Mouse (Mus musculus) heart, adult 2 months (tissue): ENCODE measurements around the gene Krcc1. TPM values are rescaled to one million over a fixed set of nuclear protein-coding genes. Genes with fewer than 3 reads are reported as not detected.
A peak's percentile ranks its signal among the peaks of the same experiment; 100 is the strongest.

ENCODE experiments used
- DNase-seq, 2 experiments: peaks; one replicate each; pipeline ENCODE4 v3.0.0; 2021
- H3K27ac ChIP-seq: fragments of 200-600 bp; 2 replicates; pipeline ENCODE4 v1.8.1; 2022
- H3K27me3 ChIP-seq: fragments of 200-500 bp; 2 replicates; pipeline ENCODE4 v1.6.1; 2012; ENCODE audit warnings: mild to moderate bottlenecking, low read length, inconsistent platforms, mixed read lengths; ENCODE audit not compliant: control insufficient read depth, insufficient read depth
- H3K36me3 ChIP-seq: fragments of 200-500 bp; 2 replicates; pipeline ENCODE4 v1.6.1; 2012; ENCODE audit warnings: low read length, inconsistent platforms; ENCODE audit not compliant: control insufficient read depth, insufficient read depth
- H3K4me1 ChIP-seq: fragments of 200-500 bp; 2 replicates; pipeline ENCODE4 v1.6.1; 2011; ENCODE audit warnings: low read length; ENCODE audit not compliant: control insufficient read depth, insufficient read depth
- H3K4me3 ChIP-seq: fragments of 200-600 bp; 2 replicates; pipeline ENCODE4 v1.8.1; 2022
- H3K79me2 ChIP-seq: fragments of 200-500 bp; replicated peaks from 2 replicates; pipeline ENCODE4 v1.6.1; 2012; ENCODE audit warnings: mild to moderate bottlenecking, inconsistent platforms, low read length, moderate library complexity, mixed read lengths; ENCODE audit not compliant: control insufficient read depth, insufficient read depth
- H3K9ac ChIP-seq: fragments of 200-500 bp; 2 replicates; pipeline ENCODE4 v1.6.1; 2012; ENCODE audit warnings: low read depth, mild to moderate bottlenecking, control low read depth, inconsistent platforms, low read length, mixed read lengths
- CTCF ChIP-seq: fragments of 200-600 bp; IDR thresholded peaks from 2 replicates; pipeline ENCODE4 v1.8.1; 2022; ENCODE audit warnings: antibody characterized with exemption, mild to moderate bottlenecking, moderate library complexity
- EP300 ChIP-seq: fragments of 200-500 bp; IDR thresholded peaks from 2 replicates; pipeline ENCODE4 v1.6.1; 2011; ENCODE audit warnings: low read depth, low read length, control low read depth; ENCODE audit not compliant: insufficient read depth
- POLR2A ChIP-seq: fragments of 200-500 bp; IDR thresholded peaks from 2 replicates; pipeline ENCODE4 v1.6.1; 2011; ENCODE audit warnings: mild to moderate bottlenecking, low read depth, low read length, control low read depth; ENCODE audit not compliant: insufficient read depth
- WGBS: fragments of 180-500 bp; shearing (Covaris S2); methylation state at CpG from one replicate; pipeline ENCODE4 v1.1.7; 2018; 5-methylcytosine and 5-hydroxymethylcytosine counted together
- intact Hi-C: fragments of 180-260 bp; cut with DNase I; formaldehyde crosslinking; loops from one replicate; pipeline ENCODE4 v1.15.1; 2025
- long read RNA-seq: library from polyadenylated mRNA; stranded (forward); transcript quantifications from one replicate; pipeline ENCODE4 v2.0.0, GENCODE M21; 2021
- polyA plus RNA-seq: library from polyadenylated mRNA; depleted of rRNA; stranded (reverse); fragments of >200 nt; gene quantifications from 2 replicates; pipeline ENCODE4 v1.2.3, GENCODE M21; 2012; rRNA removed
- total RNA-seq, 2 experiments: library from RNA; stranded (reverse); gene quantifications; 2 replicates each; pipeline ENCODE4 v1.2.3; 2021

Krcc1 gene
- total RNA-seq (10 to 100 TPM; 56.1 to 63.5 TPM), polyA plus RNA-seq (10.2 and 16.3 TPM in 2 replicates)
- long read RNA-seq, transcript Krcc1-203 (3 exons, 1,687 nt): major isoform, 35 of 44 reads
- long read RNA-seq, partial matches to known transcripts: 6 of 44 reads
- long read RNA-seq, other reads (novel, unspliced or antisense): 2 of 44 reads

GRCm38 (mm10) chr6:71271389-71272315 is at the start of gene Krcc1:
Gene Krcc1, plus strand, starts transcription at chr6:71271677.
- intact Hi-C loops: loop anchor here (2.0 to 10.0 kb wide), 5 partner anchors 107 to 361 kb away; partner anchors contain the start of genes Chmp3 and Kdm3a
- WGBS: under 1% methylated on average over 82 of the region's 84 CpGs
- no peaks in the 10 kb centered on the region for H3K27me3 ChIP-seq
- H3K27ac ChIP-seq: peak within 1 kb of the TSS; percentile 99
- DNase-seq: peak; percentile 98 to 99
- peaks cover 4% of the 10 kb centered on the region for H3K4me1 ChIP-seq
- H3K9ac ChIP-seq: peak within 1 kb of the TSS; percentile 89
- peaks cover 13% of the 10 kb centered on the region for H3K36me3 ChIP-seq
- 0 out of 2 replicates have a peak, but pooled peaks cover 2% of the 10 kb centered on the region for H3K79me2 ChIP-seq
- H3K4me3 ChIP-seq: peak within 1 kb of the TSS; percentile 71
- TF ChIP-seq EP300 (no peak), POLR2A (peak; percentile 87), CTCF (peak; percentile 31; the same call in 1 of the 2 replicates)

GRCm38 (mm10) chr6:71224184-71224943 is 47.1 kb upstream of the Krcc1 start:
- intact Hi-C loops: no loop called here
- H3K36me3 ChIP-seq: peaks cover 2% of the 10 kb centered on the region; the same call in 1 of the 2 replicates
- no peaks in the 10 kb centered on the region for H3K79me2 ChIP-seq
- no peak overlapping the region for H3K27ac ChIP-seq
- WGBS: 39% methylated on average over 3 of the region's 3 CpGs
- no peak overlapping the region for H3K4me3 ChIP-seq
- H3K9ac ChIP-seq: no peak overlapping the region
- H3K4me1 ChIP-seq: no peaks in the 10 kb centered on the region; the same call in none of the 2 replicates
- DNase-seq: no peak
- H3K27me3 ChIP-seq: no peaks in the 10 kb centered on the region
- TF ChIP-seq CTCF (no peak), EP300 (no peak), POLR2A (no peak)

DNA sequence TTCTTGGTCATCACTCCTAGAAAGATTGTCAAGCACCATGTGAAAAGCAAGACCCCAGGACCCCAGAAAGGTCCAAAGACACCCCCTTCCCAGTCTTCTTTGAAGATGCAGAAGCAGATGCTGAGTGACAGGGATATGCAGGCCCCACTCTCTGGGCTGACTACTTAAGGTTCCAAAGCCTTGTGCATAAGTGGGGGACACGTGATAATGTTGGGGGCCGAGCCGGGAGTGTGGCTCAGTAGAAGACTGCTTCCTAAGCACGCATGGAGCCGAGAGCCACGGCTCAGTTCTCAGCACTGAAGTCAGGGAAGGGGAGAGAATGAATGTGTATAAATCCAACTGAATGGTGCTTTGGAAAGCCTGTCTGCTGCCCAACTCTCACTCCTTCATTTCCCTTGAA is 44.9 kb upstream of the Krcc1 start:
- no peak for DNase-seq
- H3K4me1 ChIP-seq: no peaks in the 10 kb centered on the region; the same call in none of the 2 replicates
- 44% methylated on average over 6 of the region's 6 CpGs for WGBS
- TF ChIP-seq CTCF: no peak
- TF ChIP-seq POLR2A: no peak
- no peak for TF ChIP-seq EP300
- no peaks in the 10 kb centered on the region for H3K27me3 ChIP-seq
- H3K9ac ChIP-seq: no peak overlapping the region
- no peaks in the 10 kb centered on the region for H3K79me2 ChIP-seq
- no peak overlapping the region for H3K4me3 ChIP-seq
- intact Hi-C loops: no loop called here
- no peak overlapping the region for H3K27ac ChIP-seq
- H3K36me3 ChIP-seq: peaks cover 2% of the 10 kb centered on the region

DNA sequence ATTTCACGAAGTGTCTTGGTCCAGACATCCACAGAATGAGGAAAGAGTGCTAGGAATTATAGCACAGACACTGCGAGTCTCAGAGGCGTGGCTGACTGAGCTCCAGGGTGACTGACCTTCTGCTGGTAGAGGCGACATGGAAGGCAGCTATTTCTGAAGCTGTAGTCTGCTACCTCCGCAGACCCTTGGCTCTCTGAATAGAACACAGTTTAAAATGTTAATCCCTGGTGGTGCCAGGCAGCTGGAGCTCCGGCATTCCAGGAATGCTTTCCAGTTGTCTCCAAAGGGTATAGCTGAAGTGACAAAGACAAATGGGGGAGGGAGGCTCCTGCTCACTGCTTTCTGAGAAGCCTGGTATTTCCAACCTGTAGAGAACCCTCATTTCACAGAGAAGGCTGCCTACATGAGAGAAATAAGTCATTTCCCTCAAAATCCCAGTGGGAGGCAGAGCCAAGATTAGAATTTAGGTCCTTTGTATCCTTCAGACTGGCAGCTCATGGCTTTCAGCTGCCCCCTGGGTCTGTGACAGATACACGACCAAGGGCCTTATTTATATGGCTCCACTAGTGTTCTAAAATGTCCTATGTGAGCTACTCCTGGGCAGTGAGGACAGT is 44.2 kb upstream of the Krcc1 start:
- H3K9ac ChIP-seq: no peak overlapping the region

DNA sequence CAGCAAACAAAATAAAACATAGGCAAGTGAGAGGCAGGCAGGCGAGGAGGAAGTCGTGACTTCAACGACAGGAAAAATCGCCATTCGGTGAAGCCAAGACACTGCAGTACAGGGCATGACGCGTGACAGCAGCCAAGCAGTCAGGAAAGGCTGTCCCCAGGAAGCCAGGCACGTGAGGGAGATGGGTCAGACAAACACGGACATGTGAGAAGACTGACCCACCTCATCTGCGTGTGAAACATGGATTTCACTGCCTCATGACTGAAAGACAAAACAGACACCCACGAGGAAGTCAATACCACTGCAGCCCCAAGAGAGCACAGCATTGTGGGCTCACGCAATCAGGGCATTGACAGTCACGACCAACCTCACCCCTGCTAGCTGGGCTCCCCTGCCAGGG is 36.4 kb upstream of the Krcc1 start:
- Histone ChIP-seq H3K36me3 (peaks cover 3% of the 10 kb centered on the region; the same call in 1 of the 2 replicates), H3K27ac (no peak overlapping the region)

More for the DNA sequence above, 44.2 kb upstream of the Krcc1 start:
- H3K79me2 ChIP-seq: no peaks in the 10 kb centered on the region
- H3K4me3 ChIP-seq: no peak overlapping the region
- WGBS: 21% methylated on average over 7 of the region's 7 CpGs
- TF ChIP-seq EP300 (no peak), POLR2A (no peak), CTCF (no peak)
- peaks cover 2% of the 10 kb centered on the region for H3K36me3 ChIP-seq
- no peaks in the 10 kb centered on the region for H3K27me3 ChIP-seq
- H3K27ac ChIP-seq: peak overlapping the region; percentile 56
- no peaks in the 10 kb centered on the region; the same call in none of the 2 replicates for H3K4me1 ChIP-seq
- peak in 1 of 2 experiments; percentile 18 for DNase-seq
- intact Hi-C loops: no loop called here

More for the DNA sequence above, 36.4 kb upstream of the Krcc1 start:
- H3K4me1 ChIP-seq: peaks cover 2% of the 10 kb centered on the region; the same call in 1 of the 2 replicates
- no peaks in the 10 kb centered on the region for H3K79me2 ChIP-seq
- no peaks in the 10 kb centered on the region for H3K27me3 ChIP-seq
- TF ChIP-seq CTCF (no peak), EP300 (no peak), POLR2A (no peak)
- intact Hi-C loops: no loop called here
- no peak for DNase-seq
- 37% methylated on average over 13 of the region's 13 CpGs for WGBS
- no peak overlapping the region for H3K9ac ChIP-seq
- H3K4me3 ChIP-seq: no peak overlapping the region
